Mouse (Mus musculus): ENCODE data around the gene Tnfsf15. TPM values are rescaled to one million over a fixed set of nuclear protein-coding genes. Genes with fewer than 3 reads are reported as not detected.

Gene Tnfsf15
- polyA plus RNA-seq, 1 experiment from 2014 or later, result 0.04 TPM

DNA sequence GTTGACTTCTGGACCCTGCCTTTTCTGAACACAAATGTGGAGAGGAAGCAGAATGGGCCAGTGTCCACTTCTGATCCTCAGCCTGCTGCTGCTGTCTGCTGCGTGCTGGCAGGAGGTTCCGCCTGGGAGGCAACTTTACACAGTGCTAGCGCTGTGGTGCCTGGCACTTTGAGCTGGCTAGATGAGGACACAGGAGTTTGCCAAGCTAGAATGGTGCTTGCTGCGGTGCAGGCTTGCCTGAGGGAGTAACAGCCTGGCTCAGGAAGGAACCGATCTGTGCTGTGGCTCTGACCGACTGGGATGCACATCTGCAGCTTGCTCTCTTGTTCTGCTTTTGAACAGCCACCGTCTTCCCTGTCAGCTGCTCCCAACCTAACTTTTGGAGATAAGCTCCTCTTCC is 5.4 kb downstream of the Tnfsf15 start:
- no peak for ATAC-seq (replicated peaks; ENCODE audit: insufficient number of reproducible peaks, low FRiP score, low TSS enrichment)
- no peak overlapping the region for H3K9ac ChIP-seq (ENCODE audit: low read depth, low read length)

DNA sequence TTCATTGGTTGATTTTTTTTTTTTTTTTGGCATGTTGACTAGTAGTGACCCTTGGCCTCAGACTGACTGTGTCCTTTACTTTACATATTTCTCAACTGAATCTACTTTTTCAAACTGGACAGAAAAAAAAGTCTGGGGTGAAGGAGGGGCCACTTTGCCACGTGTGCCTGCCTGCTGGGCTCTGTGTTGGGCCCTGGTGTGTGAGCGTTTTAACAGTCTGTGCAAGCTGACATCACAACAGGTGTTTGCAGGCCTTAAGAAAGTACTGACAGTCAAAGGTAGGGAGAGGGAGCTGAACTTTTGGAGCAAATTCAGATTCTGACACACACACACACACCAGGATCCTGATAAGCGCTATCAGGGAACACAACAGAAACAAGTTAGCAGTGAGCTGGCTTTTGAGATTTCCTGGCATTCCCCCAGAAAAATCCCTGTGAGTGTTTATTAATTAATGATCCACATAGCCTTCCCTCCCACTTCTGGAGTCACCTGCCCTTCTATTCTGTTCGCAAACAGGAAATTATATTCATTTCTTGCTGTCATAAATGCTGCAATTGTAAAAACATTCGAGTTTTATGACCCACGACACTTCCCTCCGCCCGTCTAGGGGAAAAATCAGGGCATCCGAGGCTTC is 6.4 kb downstream of the Tnfsf15 start:
- WGBS (ENCODE audit: insufficient replicate concordance), result 73% methylated on average over 9 of the region's 9 CpGs
- H3K4me1 ChIP-seq (ENCODE audit: control insufficient read depth, insufficient read depth, low read length), result no peaks in the 10 kb centered on the region
- no peak overlapping the region for H3K9ac ChIP-seq (ENCODE audit: low read depth, low read length)
- H3K4me3 ChIP-seq (ENCODE audit: low read depth, low read length), result no peak overlapping the region
- ATAC-seq (replicated peaks; ENCODE audit: insufficient number of reproducible peaks, low FRiP score, low TSS enrichment), result no peak
- no peaks in the 10 kb centered on the region for H3K27me3 ChIP-seq (ENCODE audit: control insufficient read depth, insufficient read depth, low read length)
- H3K27ac ChIP-seq (ENCODE audit: low read depth, low read length), result no peak overlapping the region
- no peaks in the 10 kb centered on the region for H3K36me3 ChIP-seq (ENCODE audit: control insufficient read depth, insufficient read depth, low read length)
- H3K4me2 ChIP-seq, result no peak overlapping the region
- no peaks in the 10 kb centered on the region for H3K9me3 ChIP-seq (replicated peaks; ENCODE audit: control insufficient read depth, low read length)

More for the DNA sequence above, 5.4 kb downstream of the Tnfsf15 start:
- H3K4me1 ChIP-seq (ENCODE audit: control insufficient read depth, insufficient read depth, low read length), result no peaks in the 10 kb centered on the region
- H3K27ac ChIP-seq (ENCODE audit: low read depth, low read length), result no peak overlapping the region
- H3K9me3 ChIP-seq (replicated peaks; ENCODE audit: control insufficient read depth, low read length), result no peaks in the 10 kb centered on the region
- 64% methylated on average over 7 of the region's 7 CpGs for WGBS (ENCODE audit: insufficient replicate concordance)
- H3K4me3 ChIP-seq (ENCODE audit: low read depth, low read length), result no peak overlapping the region
- no peak overlapping the region for H3K4me2 ChIP-seq
- no peaks in the 10 kb centered on the region for H3K27me3 ChIP-seq (ENCODE audit: control insufficient read depth, insufficient read depth, low read length)
- H3K36me3 ChIP-seq (ENCODE audit: control insufficient read depth, insufficient read depth, low read length), result no peaks in the 10 kb centered on the region

DNA sequence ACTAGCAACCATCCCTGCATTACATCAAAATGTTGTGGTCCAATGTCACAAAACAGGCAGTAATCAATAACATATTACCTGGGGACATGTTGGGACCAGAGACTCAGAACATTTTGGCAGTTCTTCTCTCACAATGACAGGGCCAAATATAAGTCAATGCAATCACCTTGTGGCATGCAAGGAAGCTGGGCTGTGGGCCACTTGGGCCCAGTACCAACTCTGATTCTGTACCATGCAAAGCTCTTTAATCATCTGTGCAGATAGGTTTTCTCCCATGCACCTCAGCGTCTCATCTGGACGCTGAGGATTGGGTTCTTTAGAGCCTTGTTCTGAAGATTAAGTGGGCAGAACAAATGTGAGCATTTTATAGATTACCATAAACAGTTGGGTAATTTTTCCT is 13.6 kb downstream of the Tnfsf15 start:
- H3K4me3 ChIP-seq (ENCODE audit: low read depth, low read length), result no peak overlapping the region
- no peak for ATAC-seq (replicated peaks; ENCODE audit: insufficient number of reproducible peaks, low FRiP score, low TSS enrichment)

DNA sequence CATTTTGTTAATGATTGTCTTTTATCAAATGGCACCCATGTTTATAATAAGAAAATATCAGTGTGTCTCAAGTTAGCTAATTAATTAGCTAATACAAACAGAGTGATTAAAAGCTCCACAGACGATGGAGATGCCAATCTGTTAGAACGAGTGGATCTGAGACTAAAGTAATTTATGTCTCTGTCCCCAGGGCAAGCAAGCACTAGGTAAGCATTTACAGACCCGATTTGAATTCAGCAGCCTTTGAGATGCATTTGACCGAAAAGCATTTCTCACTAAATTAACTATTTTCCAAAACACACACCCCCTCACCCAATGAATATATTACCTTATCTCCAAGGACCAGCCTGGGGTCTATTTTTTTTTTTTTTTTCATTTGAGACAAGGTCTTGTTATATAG is 18.2 kb downstream of the Tnfsf15 start:
- no peaks in the 10 kb centered on the region for H3K9me3 ChIP-seq (replicated peaks; ENCODE audit: control insufficient read depth, low read length)
- H3K27ac ChIP-seq (ENCODE audit: low read depth, low read length), result no peak overlapping the region
- no peak overlapping the region for H3K4me2 ChIP-seq
- no peaks in the 10 kb centered on the region for H3K27me3 ChIP-seq (ENCODE audit: control insufficient read depth, insufficient read depth, low read length)
- H3K4me1 ChIP-seq (ENCODE audit: control insufficient read depth, insufficient read depth, low read length), result no peaks in the 10 kb centered on the region
- 72% methylated on average over 4 of the region's 4 CpGs for WGBS (ENCODE audit: insufficient replicate concordance)
- H3K36me3 ChIP-seq (ENCODE audit: control insufficient read depth, insufficient read depth, low read length), result no peaks in the 10 kb centered on the region
- ATAC-seq (replicated peaks; ENCODE audit: insufficient number of reproducible peaks, low FRiP score, low TSS enrichment), result no peak
- H3K9ac ChIP-seq (ENCODE audit: low read depth, low read length), result no peak overlapping the region
- H3K4me3 ChIP-seq (ENCODE audit: low read depth, low read length), result no peak overlapping the region

More for the DNA sequence above, 13.6 kb downstream of the Tnfsf15 start:
- Histone ChIP-seq H3K9me3 (replicated peaks; ENCODE audit: control insufficient read depth, low read length) (no peaks in the 10 kb centered on the region), H3K4me1 (ENCODE audit: control insufficient read depth, insufficient read depth, low read length) (no peaks in the 10 kb centered on the region), H3K27ac (ENCODE audit: low read depth, low read length) (no peak overlapping the region), H3K27me3 (ENCODE audit: control insufficient read depth, insufficient read depth, low read length) (no peaks in the 10 kb centered on the region), H3K36me3 (ENCODE audit: control insufficient read depth, insufficient read depth, low read length) (no peaks in the 10 kb centered on the region), H3K4me2 (no peak overlapping the region), H3K9ac (ENCODE audit: low read depth, low read length) (no peak overlapping the region)
- WGBS (ENCODE audit: insufficient replicate concordance), result 65% methylated on average over 2 of the region's 2 CpGs

DNA sequence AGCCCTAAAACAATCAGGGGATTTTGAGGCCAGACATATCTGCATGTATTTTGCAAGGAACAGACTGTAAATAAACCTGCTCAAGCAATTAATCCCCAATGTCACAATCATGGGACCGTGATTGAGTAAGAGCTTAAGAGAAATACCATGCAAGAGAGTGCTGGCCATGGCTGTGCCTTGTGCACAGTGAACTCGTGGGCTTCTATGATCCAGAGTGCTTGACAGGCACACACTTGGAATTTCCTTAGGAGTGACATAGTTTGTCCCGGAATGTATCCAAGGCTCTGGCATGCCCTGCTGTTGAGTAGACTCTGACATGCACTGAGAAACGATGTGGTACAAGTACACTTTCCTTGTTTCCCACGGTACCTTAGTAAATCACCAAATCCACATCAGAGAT is 18.9 kb downstream of the Tnfsf15 start:
- Histone ChIP-seq H3K27ac (ENCODE audit: low read depth, low read length) (no peak overlapping the region), H3K4me2 (no peak overlapping the region), H3K9me3 (replicated peaks; ENCODE audit: control insufficient read depth, low read length) (no peaks in the 10 kb centered on the region), H3K27me3 (ENCODE audit: control insufficient read depth, insufficient read depth, low read length) (no peaks in the 10 kb centered on the region), H3K36me3 (ENCODE audit: control insufficient read depth, insufficient read depth, low read length) (no peaks in the 10 kb centered on the region), H3K4me1 (ENCODE audit: control insufficient read depth, insufficient read depth, low read length) (no peaks in the 10 kb centered on the region), H3K4me3 (ENCODE audit: low read depth, low read length) (no peak overlapping the region), H3K9ac (ENCODE audit: low read depth, low read length) (no peak overlapping the region)
- 57% methylated on average over 5 of the region's 5 CpGs for WGBS (ENCODE audit: insufficient replicate concordance)
- no peak for ATAC-seq (replicated peaks; ENCODE audit: insufficient number of reproducible peaks, low FRiP score, low TSS enrichment)

DNA sequence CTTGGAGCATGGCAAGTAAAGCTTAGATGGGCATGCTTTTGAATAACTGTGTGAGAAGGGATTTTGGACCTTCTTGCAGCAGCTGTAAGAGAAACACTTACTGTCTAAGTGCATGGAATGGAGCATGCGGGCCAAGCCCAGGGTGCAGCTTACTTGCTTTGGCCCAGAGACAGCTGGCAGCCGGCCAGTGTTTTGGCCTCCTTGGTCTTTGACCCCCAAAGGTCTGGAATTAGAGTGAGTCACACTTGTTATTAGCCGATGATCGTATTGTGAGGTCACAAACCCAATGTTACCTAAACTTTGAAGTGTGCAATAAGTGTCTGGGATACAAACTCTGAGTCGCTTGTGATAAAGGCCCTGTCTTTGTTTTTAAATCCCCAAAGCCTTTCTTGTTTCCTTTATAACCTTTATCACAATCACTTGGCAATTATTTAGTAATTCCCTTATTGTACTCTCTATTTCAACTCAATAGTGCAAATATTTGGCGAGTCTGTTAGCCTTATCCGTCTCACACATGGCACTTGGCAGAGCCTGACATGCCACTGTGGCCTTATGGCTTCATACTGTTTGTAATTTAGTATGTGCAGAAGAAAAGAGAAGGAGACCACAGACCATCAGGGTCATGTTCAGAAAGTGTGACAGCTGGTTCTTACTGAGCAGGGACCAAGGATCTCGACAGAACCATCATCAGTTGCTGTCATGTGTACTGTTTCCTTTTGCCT is 26.8 kb downstream of the Tnfsf15 start:
- no peak overlapping the region for H3K4me3 ChIP-seq (ENCODE audit: low read depth, low read length)

DNA sequence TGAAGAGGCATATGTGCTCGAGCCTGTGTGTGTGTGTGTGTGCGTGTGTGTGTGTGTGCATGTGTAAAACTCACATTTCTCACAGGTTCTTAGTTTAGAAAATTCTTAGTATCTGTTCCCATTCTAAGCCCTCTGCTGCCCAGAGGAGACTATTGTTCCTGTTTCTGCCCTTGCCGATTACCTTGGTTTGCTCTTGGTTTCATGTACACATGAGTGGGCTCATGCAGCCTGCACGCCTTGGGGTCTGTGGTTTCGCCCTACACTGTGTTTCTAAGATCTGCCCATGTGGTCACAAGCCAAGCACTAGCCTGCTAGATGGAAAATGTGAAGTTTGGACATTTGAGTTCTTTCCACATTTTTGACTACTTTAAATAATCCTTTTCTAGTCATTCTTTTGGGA is 33.0 kb downstream of the Tnfsf15 start:
- Histone ChIP-seq H3K27me3 (ENCODE audit: control insufficient read depth, insufficient read depth, low read length) (no peaks in the 10 kb centered on the region), H3K27ac (ENCODE audit: low read depth, low read length) (no peak overlapping the region), H3K9ac (ENCODE audit: low read depth, low read length) (no peak overlapping the region), H3K4me2 (no peak overlapping the region), H3K4me3 (ENCODE audit: low read depth, low read length) (no peak overlapping the region), H3K36me3 (ENCODE audit: control insufficient read depth, insufficient read depth, low read length) (no peaks in the 10 kb centered on the region), H3K9me3 (replicated peaks; ENCODE audit: control insufficient read depth, low read length) (no peaks in the 10 kb centered on the region), H3K4me1 (ENCODE audit: control insufficient read depth, insufficient read depth, low read length) (no peaks in the 10 kb centered on the region)
- no peak for ATAC-seq (replicated peaks; ENCODE audit: insufficient number of reproducible peaks, low FRiP score, low TSS enrichment)
- 83% methylated on average over 5 of the region's 5 CpGs for WGBS (ENCODE audit: insufficient replicate concordance)

More for the DNA sequence above, 26.8 kb downstream of the Tnfsf15 start:
- Histone ChIP-seq H3K9ac (ENCODE audit: low read depth, low read length) (no peak overlapping the region), H3K36me3 (ENCODE audit: control insufficient read depth, insufficient read depth, low read length) (no peaks in the 10 kb centered on the region), H3K27me3 (ENCODE audit: control insufficient read depth, insufficient read depth, low read length) (no peaks in the 10 kb centered on the region), H3K4me1 (ENCODE audit: control insufficient read depth, insufficient read depth, low read length) (peaks cover 3% of the 10 kb centered on the region; the same call in 1 of the 2 replicates), H3K4me2 (no peak overlapping the region), H3K27ac (ENCODE audit: low read depth, low read length) (no peak overlapping the region), H3K9me3 (replicated peaks; ENCODE audit: control insufficient read depth, low read length) (no peaks in the 10 kb centered on the region)
- ATAC-seq (replicated peaks; ENCODE audit: insufficient number of reproducible peaks, low FRiP score, low TSS enrichment), result no peak
- WGBS (ENCODE audit: insufficient replicate concordance), result 62% methylated on average over 8 of the region's 8 CpGs

DNA sequence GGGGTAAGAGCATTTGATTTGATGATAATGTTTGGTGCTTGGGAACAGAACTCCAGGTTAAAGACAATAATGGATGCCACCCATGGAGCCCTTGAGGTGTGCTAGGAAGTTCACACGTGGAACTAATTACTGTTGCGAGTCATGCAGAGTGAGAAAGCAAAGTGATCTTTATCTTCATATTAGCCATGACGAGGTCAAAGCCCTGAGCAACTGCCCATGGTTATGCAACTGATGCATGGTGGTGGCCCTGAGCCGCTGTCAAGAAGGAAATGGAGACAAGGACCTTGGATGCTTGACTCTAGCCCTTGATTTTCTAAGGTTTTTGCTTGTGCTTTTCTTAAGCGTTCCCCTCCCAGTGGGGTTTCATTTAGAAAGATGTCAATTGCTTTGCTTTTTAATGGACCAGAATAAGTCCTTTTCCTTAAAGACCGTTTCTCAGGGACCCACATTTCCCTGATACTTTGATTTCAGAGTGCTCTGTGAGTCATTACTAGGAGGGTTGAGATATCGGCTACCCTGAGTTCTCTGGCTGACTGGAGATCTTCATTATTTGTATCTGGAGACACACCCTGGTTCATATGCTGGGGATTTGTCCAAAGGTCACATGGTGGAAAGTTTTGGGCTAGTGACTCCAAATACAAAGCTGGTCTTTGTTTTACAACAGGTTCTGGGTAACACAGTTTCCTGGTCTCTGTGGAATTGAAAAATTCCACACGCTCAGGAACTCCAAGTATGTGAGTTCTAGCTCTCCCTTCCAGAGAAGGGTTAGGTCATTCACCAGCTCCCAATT is 34.3 kb downstream of the Tnfsf15 start:
- Histone ChIP-seq H3K9me3 (replicated peaks; ENCODE audit: control insufficient read depth, low read length) (no peaks in the 10 kb centered on the region), H3K4me3 (ENCODE audit: low read depth, low read length) (no peak overlapping the region), H3K4me1 (ENCODE audit: control insufficient read depth, insufficient read depth, low read length) (no peaks in the 10 kb centered on the region), H3K4me2 (no peak overlapping the region), H3K9ac (ENCODE audit: low read depth, low read length) (no peak overlapping the region), H3K27me3 (ENCODE audit: control insufficient read depth, insufficient read depth, low read length) (no peaks in the 10 kb centered on the region), H3K27ac (ENCODE audit: low read depth, low read length) (no peak overlapping the region), H3K36me3 (ENCODE audit: control insufficient read depth, insufficient read depth, low read length) (no peaks in the 10 kb centered on the region)
- ATAC-seq (replicated peaks; ENCODE audit: insufficient number of reproducible peaks, low FRiP score, low TSS enrichment), result no peak
- 76% methylated on average over 8 of the region's 8 CpGs for WGBS (ENCODE audit: insufficient replicate concordance)

Data from heart, embryonic 11.5 days (tissue).